Mouse (Mus musculus) kidney, postnatal 10 days (tissue): ENCODE measurements around the gene Slc9a9.
A peak's percentile ranks its signal among the peaks of the same experiment; 100 is the strongest.

Experiments used
- DNase-seq: peaks from one replicate; pipeline ENCODE4 v3.0.0; 2021; ENCODE audit warnings: mixed read lengths

Gene Slc9a9

DNA sequence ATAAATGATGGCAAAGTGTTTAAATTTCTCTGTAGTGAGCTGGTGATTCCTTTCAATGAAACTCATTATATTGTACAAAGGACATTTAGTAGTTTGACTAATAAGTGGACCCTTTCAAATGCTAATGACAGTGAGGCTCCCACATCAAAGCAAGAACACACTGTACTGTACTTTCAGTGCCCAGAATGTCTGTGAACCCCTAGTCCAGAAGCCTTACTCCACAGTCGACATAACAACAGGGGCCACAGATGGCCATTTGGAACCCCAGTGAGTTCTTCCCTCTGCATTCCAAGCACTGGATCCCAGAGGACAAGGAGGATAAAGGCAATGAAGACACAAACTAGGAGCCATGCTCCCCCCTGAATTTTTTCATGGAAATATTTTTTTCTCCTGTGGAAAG is 299.4 kb downstream of the Slc9a9 start:
- DNase-seq: no peak

DNA sequence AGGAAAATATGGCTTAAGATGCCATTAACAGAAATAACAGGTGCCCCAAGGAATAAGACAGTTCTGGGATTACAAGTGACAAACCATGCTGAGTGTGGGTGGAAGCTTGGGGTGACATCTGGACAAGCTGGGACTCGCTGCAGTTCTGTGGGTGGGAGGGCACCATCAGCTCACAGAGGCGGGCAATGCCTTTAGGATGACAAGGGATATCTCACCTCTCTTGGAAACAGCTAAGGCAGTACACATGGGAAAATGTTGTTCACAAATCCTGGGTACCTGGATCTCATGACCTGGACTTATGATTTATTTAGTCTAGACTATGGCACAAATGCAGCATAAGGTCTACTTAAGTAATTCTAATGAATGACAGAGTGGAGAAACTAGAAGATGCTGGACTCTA is 302.3 kb downstream of the Slc9a9 start:
- DNase-seq: no peak

DNA sequence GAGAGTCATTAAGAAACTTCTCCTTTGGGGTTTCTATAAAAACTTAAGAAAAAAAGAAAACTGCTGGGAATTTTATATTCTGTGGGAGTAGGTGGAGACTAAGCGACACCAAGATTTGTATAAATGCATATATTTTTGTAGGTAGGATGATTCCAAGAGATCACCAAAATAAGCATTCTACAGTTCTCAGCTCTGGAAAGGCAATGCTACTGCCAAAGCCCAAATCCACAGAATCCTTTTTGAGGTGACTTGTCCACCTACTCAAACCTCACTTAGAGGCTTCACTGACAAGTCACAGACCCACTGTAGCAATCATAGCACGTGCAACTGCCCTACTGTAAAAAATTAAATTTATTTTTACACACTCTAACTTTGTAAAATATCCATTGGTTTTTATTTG is 303.0 kb downstream of the Slc9a9 start:
- no peak for DNase-seq

DNA sequence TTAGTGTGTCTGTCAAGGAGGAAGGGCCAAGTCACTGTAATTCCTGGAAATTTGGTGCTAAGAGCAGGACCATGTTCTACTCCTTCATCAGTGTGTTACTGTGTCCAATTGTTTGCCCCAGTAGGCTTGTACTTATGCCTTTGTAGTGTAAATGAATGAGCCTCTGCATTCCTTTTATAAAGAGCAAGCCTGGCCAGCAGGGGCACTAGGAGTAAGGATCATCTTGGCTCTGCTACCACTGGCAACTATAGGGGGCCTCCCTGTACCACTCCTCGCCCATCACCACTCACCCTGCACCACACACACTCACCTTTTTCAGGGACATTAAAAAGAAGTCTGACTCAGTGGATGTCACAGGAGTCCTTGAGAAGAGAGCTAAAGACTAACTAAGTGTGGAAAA is 306.5 kb downstream of the Slc9a9 start:
- no peak for DNase-seq

DNA sequence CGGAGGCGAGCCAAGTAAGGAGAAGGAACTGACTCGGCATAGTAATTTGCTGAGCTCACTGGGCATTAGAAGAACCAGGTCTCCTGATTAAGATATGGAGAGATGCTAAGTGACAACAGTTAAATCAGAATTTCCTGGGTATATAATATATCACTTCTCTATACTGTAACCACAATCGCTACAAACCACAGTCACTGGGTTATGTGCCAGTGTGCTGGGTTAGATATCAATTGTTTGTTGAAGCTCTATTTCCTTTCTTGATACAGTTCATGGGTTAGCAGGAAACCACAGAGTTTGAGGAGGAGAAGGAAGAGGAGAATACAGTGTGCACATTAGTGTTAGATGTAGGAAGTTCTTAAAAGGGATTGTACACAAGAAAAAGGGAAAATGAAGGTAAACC is 323.9 kb downstream of the Slc9a9 start:
- DNase-seq: no peak

DNA sequence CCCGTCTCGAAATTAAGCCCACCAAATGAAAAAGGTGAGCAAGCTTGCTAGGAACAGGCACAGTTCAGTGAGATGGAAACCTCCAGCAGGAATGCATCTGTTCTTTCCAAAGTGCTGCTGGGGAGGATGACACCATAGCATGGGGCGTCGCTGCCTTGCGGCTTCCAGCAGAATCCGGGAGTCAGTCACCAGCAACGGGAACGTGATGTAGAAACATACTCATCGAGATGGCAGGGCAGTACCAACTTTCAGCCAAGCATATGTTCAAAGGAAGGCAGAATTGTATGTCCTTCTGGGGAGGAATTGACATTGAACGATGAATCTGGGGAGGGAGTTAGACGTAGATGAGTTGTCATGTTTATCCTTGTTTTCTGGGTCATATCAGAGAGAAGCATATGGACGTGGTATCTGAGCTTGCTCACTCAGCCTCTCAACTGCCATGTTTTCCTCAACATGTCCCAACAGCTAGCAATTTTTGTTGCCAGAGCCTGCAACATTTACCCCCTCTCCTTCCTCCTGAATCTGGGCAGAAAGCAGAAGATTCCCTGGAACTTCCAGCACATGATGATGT is 350.5 kb downstream of the Slc9a9 start:
- no peak for DNase-seq

DNA sequence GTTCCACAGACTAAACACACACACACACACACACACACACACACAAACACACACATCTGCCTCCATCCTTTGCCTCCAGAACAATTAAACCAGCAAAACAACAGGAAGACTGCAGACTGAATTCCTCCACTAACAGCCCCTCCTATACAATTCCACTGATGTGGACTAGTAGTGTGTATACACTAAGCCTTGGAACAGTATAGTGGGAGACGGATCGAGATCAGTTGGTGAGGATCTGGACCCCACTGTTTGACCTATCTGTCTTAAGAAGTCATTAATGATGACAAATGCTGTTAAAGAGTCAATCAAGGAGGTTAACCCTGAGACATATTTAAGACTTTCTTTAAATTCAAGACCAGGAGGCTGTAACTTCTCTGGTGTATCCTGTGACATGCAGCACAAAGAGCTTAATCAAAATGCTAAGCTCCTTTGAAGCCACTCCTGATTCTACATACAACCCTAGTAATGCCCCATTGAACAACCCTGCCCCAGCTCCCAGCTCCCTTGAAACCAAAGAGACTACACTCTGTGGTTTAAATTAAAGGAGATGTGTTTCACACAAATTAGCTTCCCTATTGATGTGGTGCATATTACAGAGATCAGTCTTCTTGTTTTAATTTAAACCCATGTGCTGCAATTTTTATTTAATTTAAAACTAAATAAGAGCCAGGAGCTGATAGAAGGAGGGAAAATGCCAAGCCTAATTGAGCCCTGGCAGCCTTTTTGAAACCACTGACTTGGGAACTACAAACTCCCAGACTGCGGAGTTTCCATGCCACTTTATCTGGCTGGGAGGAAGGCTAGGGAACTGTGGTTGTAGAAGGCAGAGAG is 364.6 kb downstream of the Slc9a9 start:
- DNase-seq: no peak

DNA sequence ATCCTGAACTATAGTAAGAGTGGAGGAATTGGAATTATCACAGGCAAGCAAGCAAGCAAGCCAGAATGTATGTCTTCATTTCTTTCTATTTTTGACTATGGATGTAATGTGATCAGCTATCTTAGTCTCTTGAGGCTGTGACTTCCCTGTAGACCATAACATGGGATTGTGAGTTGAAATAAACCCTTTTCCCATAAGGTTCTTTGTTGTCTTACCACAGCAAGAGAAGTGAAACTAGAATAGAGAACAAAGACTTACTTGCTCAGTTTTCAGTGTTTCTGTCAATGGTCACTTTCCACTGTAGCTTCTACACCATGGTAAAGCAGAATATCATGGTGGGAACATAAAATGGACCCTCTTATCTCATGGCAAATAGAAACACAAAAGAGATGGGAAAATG is 366.5 kb downstream of the Slc9a9 start:
- DNase-seq: no peak

DNA sequence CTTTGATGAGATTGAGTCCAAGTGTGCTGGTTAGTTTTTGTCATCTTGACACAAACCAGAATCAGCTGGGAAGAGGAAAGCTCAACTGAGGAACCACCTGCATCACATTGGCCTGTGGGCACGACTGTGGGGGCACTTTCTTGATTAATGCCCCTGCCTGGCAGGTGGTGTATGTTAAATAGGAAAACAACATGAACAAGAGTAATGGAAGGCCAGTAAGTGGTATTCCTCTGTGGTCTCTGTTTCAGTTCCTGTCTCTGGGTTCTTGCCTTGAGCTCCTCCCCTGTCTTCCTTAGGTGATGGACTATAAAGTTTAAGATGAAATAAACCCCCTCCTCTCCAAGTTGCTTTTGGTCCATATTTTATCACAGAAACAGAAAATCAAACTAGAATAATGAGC is 372.7 kb downstream of the Slc9a9 start:
- no peak for DNase-seq

DNA sequence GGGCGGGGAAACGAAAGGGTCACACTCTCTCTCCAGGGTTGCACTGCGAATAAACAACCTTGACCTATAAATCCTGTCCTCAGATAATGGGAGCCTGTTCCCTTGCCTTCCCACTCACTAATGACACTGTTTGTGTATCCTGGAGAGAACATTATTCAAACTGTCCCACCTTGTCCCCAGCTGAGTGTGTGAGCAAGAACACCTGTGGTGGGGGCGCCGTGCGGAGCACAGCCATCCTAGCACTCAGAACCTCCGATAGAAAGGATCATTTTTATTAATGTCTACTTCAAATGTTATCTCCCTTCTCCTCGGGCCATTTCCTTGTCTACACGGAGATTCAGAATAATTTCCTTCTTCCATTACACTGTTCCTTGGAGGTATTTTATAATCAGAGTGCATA is 382.5 kb downstream of the Slc9a9 start:
- DNase-seq: no peak

DNA sequence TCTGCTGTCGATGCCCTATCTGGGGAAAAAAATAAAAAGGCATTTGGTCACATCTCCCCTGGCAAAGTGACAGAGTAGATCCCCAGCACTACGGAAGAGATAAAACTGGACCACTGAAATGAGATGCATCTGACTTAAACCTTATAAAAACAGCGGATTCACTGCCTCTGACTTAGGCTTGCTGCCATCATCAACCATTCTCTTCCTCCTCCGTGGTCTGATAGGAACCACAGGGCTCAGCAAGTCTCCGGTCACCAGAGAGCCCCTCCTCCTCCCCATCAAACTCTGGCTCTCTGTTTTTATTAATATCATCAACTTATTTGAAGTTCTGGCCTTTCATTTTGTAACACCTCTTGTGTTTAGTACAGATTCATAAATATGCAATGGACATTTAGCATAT is 383.5 kb downstream of the Slc9a9 start:
- no peak for DNase-seq

DNA sequence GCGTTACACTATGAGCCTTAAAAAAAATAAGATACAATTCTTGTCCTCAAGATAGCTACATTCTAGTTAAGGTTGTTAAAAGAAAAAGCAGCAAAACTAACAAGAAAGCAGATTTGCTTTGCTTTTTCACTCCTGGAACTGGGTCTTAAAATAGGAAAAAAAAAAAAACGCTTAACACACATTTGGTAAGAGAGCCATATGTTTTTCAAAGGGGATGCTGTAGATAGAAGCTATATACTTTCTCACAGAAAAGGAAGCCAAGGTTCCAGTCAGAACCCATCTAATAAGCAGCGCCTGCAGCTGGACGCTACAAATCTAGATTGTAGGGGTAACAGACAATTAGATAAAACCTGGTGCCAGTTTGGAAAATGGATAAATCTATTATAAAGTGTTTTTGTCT is 386.1 kb downstream of the Slc9a9 start:
- no peak for DNase-seq

DNA sequence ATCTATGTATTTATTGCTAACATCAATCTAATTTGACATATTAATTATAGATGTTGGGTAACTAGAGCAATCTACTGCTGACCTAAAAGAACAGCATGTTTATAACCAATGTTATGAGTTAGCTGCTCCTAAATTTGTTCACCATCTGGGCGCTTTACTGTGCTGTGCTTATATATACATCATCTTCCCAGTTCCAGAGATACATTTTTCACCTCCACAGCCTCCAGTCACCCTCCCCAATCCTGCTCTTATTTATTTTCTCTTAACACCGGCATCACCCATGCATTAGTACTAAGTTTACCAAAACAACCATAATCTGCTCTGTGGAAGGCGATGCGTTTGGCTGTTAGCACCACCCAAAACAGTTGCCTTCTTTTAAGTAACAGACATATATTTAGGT is 391.0 kb downstream of the Slc9a9 start:
- no peak for DNase-seq

DNA sequence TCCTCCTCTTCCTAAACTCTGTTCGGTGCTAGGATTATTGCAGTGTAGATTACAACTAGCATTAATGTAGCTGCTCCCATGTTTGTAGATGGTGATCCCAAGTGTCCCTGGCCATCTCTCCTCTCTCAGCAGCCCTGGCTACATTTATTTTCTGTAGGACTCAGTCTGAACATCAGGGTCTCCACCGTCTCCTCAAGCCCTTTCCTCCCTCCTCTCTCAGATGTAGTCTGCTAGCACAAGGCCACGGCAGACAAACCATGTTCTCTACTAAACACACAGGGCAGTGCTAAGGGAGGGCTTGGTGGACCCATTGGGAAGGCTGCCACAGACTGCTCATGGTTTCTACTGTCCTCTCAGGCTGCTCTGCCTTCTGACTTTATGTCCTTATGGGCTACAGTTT is 397.3 kb downstream of the Slc9a9 start:
- no peak for DNase-seq

DNA sequence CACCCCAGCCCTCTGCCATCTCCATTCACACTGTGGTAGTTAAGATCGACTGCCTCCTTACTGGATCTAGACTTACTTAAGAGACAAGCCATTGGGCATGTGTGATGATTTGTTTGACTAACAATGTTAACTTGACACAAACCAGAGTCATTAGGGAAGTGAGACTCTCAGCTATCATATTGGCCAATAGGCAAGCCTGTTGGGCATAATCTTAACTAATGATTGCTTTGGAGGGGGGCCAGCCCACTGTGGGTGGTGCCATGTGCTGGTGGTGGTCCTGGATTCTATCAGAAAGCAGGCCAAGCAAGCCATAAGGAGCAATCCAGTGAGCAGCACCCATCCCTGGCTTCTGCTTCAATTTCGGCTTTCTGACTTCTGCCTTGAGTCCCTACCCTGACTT is 398.8 kb downstream of the Slc9a9 start:
- no peak for DNase-seq

DNA sequence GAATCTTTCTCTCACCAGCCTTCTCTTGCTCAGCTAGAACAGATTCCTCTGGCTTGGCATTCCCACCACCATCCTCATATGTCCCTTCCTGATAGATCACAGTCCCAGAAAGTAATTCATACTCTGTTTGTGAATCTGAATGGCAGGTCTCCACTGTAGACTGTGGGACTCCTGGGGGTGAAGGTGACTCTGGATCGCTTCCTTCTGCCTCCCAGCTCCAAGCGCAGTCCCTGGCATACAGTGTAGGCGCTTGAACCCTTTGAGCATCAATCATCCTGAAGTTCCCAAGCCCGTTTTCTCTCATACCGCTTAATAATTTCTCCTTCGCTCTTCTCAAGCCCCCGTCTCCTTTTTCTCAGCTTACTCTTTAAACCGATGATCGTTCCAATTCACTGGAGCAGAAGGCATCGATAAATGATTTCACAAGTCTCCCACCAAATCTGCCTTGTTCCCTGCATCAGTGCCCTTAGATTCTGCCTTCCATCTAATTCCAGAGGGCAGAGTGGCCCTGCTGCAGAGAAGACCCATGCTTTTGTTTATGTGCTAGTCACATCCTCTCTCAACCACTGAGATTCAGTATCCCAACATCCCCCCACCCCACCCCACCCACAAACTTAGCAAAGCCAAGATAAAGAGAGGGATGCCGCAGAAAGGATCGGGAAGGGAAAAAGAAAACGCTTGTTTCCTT is 401.3 kb downstream of the Slc9a9 start:
- DNase-seq: no peak

DNA sequence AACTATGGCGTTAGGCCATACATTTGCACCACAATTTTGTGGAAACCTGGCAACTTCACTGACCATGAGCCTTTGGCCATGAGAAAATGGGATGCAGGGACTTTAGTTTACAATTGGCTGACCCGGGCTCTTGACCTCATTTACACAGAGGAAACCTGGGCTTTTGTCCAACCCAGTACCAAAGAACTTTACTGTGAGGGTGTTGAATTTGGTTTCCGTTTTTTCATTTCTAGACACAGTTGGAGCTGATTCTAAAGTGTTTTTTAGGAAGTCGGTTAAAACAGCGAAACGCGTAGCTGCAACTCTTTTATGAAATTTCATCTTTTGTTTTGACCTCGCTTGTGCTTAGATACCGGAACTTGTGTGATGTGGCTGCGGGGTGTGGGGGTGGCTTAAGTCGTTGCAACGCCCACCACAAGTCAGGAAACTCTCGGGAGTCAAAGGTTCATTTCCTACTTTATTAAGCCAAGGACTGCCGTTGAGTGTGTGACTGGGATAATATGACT is 402.8 kb downstream of the Slc9a9 start:
- DNase-seq: peak; percentile 63

DNA sequence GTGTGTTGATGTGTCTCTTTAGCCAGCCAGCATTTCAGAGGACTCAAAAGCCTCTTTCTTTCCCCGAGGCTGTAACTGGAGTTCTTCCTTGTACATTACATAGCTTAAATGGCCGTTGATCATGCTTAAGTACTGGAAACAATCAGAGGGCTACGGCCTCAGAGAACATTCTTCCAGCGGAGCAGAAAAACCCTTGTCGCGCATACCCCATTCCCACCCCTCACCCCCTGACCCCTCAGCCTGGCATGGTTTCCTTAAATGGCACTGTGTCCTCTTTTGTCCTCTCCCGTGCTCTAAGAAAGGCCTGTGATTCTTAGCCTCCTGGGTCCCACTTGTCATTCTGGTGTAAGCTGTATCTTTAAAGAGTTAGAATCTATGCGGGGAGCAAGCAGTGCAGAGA is 404.0 kb downstream of the Slc9a9 start:
- DNase-seq: no peak

DNA sequence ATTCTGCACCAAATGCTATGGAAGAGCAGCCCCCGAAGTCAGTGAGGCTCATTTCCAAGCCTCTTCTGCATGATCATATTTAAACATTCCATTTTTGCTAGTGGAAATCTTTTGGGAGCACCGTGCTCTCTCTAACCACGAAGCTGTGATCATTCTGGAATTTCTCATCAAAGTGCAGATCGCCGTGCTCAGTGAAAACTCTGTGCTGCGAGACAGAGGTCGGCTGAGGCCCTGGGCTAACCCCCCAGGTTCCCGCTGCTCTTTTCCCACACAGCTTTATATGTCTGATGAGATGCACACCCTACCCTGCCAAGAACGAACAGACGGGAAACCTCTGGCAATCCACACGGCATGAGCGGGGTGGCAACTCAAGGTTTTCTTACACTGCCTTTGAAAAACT is 406.1 kb downstream of the Slc9a9 start:
- DNase-seq: no peak

DNA sequence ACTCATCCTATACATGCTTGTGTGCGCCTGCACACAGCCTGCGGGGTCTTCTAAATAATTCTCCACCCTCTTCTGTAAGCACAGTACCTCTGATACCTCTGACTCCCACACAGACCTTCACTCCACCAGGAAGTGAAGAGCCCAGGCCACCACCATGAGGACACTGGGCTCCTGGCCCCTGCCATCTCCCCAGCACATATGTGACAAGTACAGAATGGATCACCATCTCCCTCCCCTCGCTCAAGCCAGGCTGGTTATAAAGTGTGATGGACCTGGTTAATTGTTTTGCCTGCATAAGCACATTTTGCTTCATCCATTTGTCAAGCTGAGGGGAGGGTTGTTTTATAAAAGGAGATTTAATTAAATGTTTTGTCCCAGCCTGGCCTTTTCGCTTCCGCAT is 408.2 kb downstream of the Slc9a9 start:
- DNase-seq: no peak

DNA sequence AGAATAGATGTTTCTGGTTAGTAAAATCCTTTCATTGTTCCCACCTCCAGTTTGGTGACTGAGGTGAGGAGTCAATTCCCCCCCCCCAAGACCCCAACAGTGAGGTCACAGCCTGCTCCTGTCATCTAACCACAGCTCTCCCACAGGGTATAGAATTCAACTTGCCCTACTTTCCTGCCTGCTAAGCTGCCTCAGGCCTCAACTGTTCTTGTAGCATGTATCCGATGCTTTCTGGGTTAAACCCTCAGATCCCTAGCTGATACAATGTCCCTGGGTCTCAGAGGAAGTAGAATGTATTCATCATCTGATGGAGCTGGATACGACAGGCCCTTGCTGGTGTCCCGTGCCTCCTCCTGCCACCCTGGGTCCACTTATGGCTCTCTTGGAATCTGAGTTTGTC is 408.9 kb downstream of the Slc9a9 start:
- no peak for DNase-seq

DNA sequence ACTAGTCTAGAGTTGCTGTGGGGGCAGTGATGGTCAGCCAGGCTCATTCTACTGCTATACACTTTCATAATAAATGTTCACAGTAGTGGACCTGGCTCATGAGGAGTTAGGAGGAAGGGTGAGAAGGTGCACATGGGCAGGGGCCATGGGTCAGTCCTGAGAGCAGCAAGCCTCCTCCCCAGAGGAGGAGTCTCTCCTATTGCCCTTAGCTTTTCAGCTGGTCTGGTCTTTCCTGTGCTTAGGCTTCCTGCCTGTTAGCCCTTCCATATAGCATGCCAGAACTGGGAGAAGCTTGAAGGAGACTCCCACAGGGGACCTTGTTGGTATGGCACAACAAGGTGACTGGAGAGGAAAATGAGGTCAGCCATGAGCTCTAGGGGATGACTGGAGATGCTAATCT is 410.2 kb downstream of the Slc9a9 start:
- no peak for DNase-seq

DNA sequence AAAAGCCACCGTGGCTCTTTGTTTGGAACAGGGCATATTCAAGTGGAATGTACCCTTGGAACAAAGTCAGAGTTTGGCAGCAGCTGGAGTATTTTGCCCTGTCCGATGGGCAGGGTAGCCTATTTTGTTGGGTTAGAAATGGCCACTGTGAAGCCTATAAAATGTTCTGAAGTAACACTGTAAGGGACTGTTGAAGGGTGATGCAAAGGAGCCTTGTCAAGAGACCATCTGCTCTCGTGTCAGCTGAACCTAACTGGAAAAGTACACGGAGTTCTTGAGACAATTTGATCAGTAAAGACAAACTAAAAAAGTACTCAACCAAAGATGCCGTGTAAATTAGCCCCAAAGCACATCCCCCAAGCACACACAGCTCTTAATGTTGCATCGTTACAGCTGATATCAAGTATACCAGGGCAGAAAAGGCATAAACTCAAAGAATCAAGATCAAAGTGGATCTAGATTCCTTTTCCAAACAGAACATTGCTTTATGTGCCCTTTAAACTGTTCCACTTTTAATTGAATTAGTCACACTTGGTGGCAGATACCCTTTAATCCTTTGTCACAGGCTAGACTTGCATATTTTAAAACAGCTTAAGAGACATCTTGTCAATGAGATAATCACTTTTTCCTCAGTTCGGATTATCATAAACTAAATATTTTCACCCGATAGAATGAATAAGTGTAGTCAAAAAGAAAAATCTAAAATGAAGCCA is 416.6 kb downstream of the Slc9a9 start:
- no peak for DNase-seq

DNA sequence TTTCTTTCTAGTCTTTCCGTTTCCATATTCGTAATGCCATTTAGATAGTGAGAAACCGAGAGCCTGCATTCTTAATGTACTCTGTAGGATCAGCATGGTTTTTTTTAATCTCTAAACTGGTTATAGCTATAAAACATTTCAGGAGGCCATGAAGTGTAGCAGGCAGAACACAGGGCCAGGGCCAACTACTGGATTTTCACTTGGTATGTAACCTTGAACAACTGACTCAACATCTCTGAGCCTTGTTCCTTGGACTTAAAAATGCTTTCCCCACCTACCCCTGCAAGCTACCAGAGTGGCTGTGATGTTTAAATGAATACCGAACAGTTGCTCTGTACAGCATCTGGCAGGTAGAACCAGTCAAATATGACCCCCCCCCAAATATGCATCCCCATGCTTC is 418.5 kb downstream of the Slc9a9 start:
- no peak for DNase-seq
